Mouse (Mus musculus): ENCODE data around the gene Fcrla. TPM values are rescaled to one million over a fixed set of nuclear protein-coding genes. Genes with fewer than 3 reads are reported as not detected.

Gene Fcrla
- total and polyA plus RNA-seq, 3 experiments = 10.6 to 30.6 (median 17.7) TPM

DNA sequence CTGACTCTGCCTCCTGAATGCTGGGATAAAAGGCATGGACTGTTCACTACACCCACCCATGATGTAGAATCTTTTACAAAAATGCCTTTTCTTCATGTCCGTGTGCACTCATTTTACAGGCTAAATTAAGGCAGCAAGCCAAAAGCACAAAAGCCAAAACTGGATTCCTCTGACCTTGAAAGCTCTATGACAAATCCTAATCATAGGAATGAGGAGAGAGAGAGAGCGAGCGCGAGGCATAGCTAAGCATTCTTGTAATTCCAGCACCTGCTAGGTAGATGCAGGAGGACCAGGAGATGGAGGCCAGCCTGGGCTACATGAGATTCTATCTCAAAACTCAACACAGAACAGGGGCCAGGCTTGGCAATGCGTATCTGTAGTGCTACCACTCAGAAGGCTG lies 50.5 kb downstream of the Fcrla start:
- Histone ChIP-seq H3K4me2 (ENCODE audit: insufficient read depth, low read depth, poor library complexity, severe bottlenecking) (no peak overlapping the region), H3K79me2 (replicated peaks; ENCODE audit: control insufficient read depth, extremely low read depth, insufficient read depth, poor library complexity, severe bottlenecking) (peaks cover 13% of the 10 kb centered on the region), H3K9me3 (replicated peaks; ENCODE audit: low read length) (no peaks in the 10 kb centered on the region), H3K9ac (ENCODE audit: insufficient read depth, low read depth) (no peak overlapping the region), H3K4me3 (replicated peaks in 1 of 3; ENCODE audit: low read depth in 2 of 3, low read length in 2 of 3, poor library complexity in 1 of 3) (no peak overlapping the region), H3K27ac (ENCODE audit: insufficient read depth, low read depth) (no peak overlapping the region), H3K36me3 (replicated peaks in 1 of 2; ENCODE audit: control insufficient read depth in 1 of 2, insufficient read depth in 1 of 2, low read length in 1 of 2) (peaks cover 48 to 84% of the 10 kb centered on the region in 2 experiments), H3K4me1 (ENCODE audit: control insufficient read depth in 1 of 2, insufficient read depth in 2 of 2) (no peaks in the 10 kb centered on the region), H3K27me3 (replicated peaks) (no peaks in the 10 kb centered on the region)
- no peak for TF ChIP-seq CTCF (conservative IDR thresholded peaks at IDR 0.05 in 1 of 2, IDR thresholded peaks at IDR 0.05 in 1 of 2; ENCODE audit: low read depth in 2 of 2, low read length in 2 of 2)
- TF ChIP-seq MAFK (IDR thresholded peaks at IDR 0.05; ENCODE audit: insufficient replicate concordance, low read length) = no peak
- TF ChIP-seq UBTF (IDR thresholded peaks at IDR 0.05; ENCODE audit: low read depth, low read length) = no peak
- TF ChIP-seq ELF1 (IDR thresholded peaks at IDR 0.05; ENCODE audit: low read depth, low read length) = no peak
- no peak for TF ChIP-seq NELFE (IDR thresholded peaks at IDR 0.05; ENCODE audit: low read depth, low read length)
- TF ChIP-seq E2F4 (IDR thresholded peaks at IDR 0.05; ENCODE audit: insufficient replicate concordance, low read depth, low read length) = no peak
- no peak for TF ChIP-seq JUN (IDR thresholded peaks at IDR 0.05; ENCODE audit: insufficient read depth, low read depth, low read length)
- TF ChIP-seq SIN3A (IDR thresholded peaks at IDR 0.05; ENCODE audit: low read length) = no peak
- TF ChIP-seq ZMIZ1 (IDR thresholded peaks at IDR 0.05; ENCODE audit: low read depth, low read length) = no peak
- no peak for TF ChIP-seq USF2 (conservative IDR thresholded peaks at IDR 0.05; ENCODE audit: low read depth, low read length)
- no peak for TF ChIP-seq POLR2A (IDR thresholded peaks at IDR 0.05; ENCODE audit: low read depth, low read length)
- no peak for TF ChIP-seq SMC3 (IDR thresholded peaks at IDR 0.05; ENCODE audit: low read depth, low read length)
- TF ChIP-seq RAD21 (IDR thresholded peaks at IDR 0.05; ENCODE audit: low read depth, low read length) = no peak
- TF ChIP-seq ETS1 (conservative IDR thresholded peaks at IDR 0.05; ENCODE audit: low read depth, low read length) = no peak
- no peak for TF ChIP-seq MAZ (IDR thresholded peaks at IDR 0.05; ENCODE audit: low read depth, low read length)
- no peak for TF ChIP-seq KAT2A (IDR thresholded peaks at IDR 0.05; ENCODE audit: insufficient replicate concordance, low read length)
- TF ChIP-seq ZNF384 (IDR thresholded peaks at IDR 0.05; ENCODE audit: low read depth, low read length) = no peak
- no peak for TF ChIP-seq JUND (conservative IDR thresholded peaks at IDR 0.05; ENCODE audit: low read depth, low read length)
- TF ChIP-seq EP300 (IDR thresholded peaks at IDR 0.05; ENCODE audit: low read length) = no peak
- dilution Hi-C loops (cut with MboI; ENCODE audit: extremely low pct_ligation_motif_present, extremely low pct_unique_long_range_greater_than_20kb, low sequenced_read_pairs) = no loop called here
- in situ Hi-C loops (cut with MboI; ENCODE audit: low pct_ligation_motif_present, low pct_unique_long_range_greater_than_20kb, low sequenced_read_pairs) = no loop called here
- DNase-seq (ENCODE audit: extremely low read depth) = no peak

DNA sequence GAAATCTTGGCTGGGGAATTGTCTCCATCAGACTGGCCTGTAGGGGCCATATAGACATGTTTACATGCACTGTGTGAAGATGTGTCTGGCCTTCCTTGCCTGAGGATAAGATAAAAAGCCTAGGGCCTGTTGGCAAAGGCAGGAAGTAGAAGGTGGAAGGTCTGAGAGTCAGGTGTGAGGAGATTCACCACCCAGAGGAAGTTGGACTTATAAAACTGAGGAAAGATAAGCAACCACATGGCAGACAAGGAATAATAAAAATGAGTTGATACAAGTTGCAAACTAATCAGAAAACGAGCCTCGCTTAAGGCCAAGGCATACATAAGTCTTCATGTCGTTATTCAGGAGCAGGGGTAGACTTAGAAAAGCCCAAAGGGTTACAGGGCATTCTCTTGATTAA lies 51.7 kb downstream of the Fcrla start:
- Histone ChIP-seq H3K27me3 (replicated peaks) (no peaks in the 10 kb centered on the region), H3K9me3 (replicated peaks; ENCODE audit: low read length) (no peaks in the 10 kb centered on the region), H3K79me2 (replicated peaks; ENCODE audit: control insufficient read depth, extremely low read depth, insufficient read depth, poor library complexity, severe bottlenecking) (peaks cover 8% of the 10 kb centered on the region; the same call in 1 of the 2 replicates), H3K27ac (ENCODE audit: insufficient read depth, low read depth) (no peak overlapping the region), H3K4me2 (ENCODE audit: insufficient read depth, low read depth, poor library complexity, severe bottlenecking) (no peak overlapping the region), H3K4me3 (replicated peaks in 1 of 3; ENCODE audit: low read depth in 2 of 3, low read length in 2 of 3, poor library complexity in 1 of 3) (no peak overlapping the region), H3K9ac (ENCODE audit: insufficient read depth, low read depth) (no peak overlapping the region), H3K36me3 (replicated peaks in 1 of 2; ENCODE audit: control insufficient read depth in 1 of 2, insufficient read depth in 1 of 2, low read length in 1 of 2) (peaks cover 49 to 79% of the 10 kb centered on the region in 2 experiments), H3K4me1 (ENCODE audit: control insufficient read depth in 1 of 2, insufficient read depth in 2 of 2) (no peaks in the 10 kb centered on the region)
- dilution Hi-C loops (cut with MboI; ENCODE audit: extremely low pct_ligation_motif_present, extremely low pct_unique_long_range_greater_than_20kb, low sequenced_read_pairs) = no loop called here
- TF ChIP-seq SMC3 (IDR thresholded peaks at IDR 0.05; ENCODE audit: low read depth, low read length) (no peak), USF1 (IDR thresholded peaks at IDR 0.05; ENCODE audit: low read depth, low read length) (no peak), MAX (IDR thresholded peaks at IDR 0.05; ENCODE audit: low read length) (no peak), POLR2AphosphoS2 (IDR thresholded peaks at IDR 0.05; ENCODE audit: low read depth, low read length) (no peak), BHLHE40 (IDR thresholded peaks at IDR 0.05; ENCODE audit: low read depth, low read length) (no peak), ZMIZ1 (IDR thresholded peaks at IDR 0.05; ENCODE audit: low read depth, low read length) (no peak), TBP (conservative IDR thresholded peaks at IDR 0.05; ENCODE audit: low read depth, low read length) (no peak), MAFK (IDR thresholded peaks at IDR 0.05; ENCODE audit: insufficient replicate concordance, low read length) (no peak), HCFC1 (IDR thresholded peaks at IDR 0.05; ENCODE audit: low read depth, low read length) (no peak)
- DNase-seq (ENCODE audit: extremely low read depth) = no peak
- in situ Hi-C loops (cut with MboI; ENCODE audit: low pct_ligation_motif_present, low pct_unique_long_range_greater_than_20kb, low sequenced_read_pairs) = no loop called here
